Mouse (Mus musculus) heart, adult 2 months (tissue): ENCODE measurements around the gene Ttc39a.

Experiments
- CTCF ChIP-seq: fragments of 200-600 bp; IDR thresholded peaks from 2 replicates; pipeline ENCODE4 v1.8.1; 2022; ENCODE audit warnings: antibody characterized with exemption, mild to moderate bottlenecking, moderate library complexity
- POLR2A ChIP-seq: fragments of 200-500 bp; IDR thresholded peaks from 2 replicates; pipeline ENCODE4 v1.6.1; 2011; ENCODE audit warnings: mild to moderate bottlenecking, low read depth, low read length, control low read depth; ENCODE audit not compliant: insufficient read depth

DNA sequence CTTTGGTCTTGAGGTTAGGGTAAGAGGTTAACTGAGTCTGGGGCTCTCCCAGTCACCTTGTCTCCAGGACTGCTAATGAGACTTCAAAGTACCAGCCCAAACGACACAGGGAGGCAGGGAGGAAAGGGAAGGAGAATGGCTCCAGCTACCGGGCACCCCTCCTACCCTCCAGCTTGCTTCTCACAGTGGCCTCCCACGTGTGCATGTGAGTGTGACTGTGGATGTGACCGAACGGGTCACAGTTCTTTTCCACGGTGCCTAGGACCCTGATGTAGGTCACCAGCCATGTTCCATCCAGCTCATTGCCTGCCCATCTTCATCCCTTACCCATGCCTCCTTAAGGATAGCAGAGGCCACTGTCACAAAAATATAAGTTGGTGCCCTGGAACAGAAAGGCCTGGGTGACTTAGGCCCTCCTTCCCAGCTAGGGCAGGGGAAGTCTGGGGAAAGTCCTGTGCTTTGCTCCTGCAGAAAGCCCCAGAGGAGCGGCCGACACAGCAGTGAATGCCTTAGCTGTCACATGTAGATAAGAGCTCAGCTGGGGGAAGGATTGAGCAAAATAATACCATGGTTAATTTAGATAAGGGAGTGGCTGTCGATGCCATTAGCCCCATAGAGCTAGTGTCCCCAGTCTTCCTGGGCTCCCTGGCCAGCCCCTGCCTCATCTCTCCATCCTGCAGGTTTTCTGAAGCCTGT lies 4.4 kb downstream of the Ttc39a start:
- TF ChIP-seq CTCF, result no peak
- TF ChIP-seq POLR2A, result no peak
